Mouse (Mus musculus): Measurements from ENCODE around the gene Gm11397. TPM values are rescaled to one million over a fixed set of nuclear protein-coding genes. Genes with fewer than 3 reads are reported as not detected.
"Not testable (repeated sequence)": the region's sequence is repeated elsewhere in the genome, so short reads cannot be mapped to it uniquely, and the experiment has no call there.

Gene Gm11397
- polyA plus RNA-seq (2017; shearing (Covaris generic)) = not detected

DNA sequence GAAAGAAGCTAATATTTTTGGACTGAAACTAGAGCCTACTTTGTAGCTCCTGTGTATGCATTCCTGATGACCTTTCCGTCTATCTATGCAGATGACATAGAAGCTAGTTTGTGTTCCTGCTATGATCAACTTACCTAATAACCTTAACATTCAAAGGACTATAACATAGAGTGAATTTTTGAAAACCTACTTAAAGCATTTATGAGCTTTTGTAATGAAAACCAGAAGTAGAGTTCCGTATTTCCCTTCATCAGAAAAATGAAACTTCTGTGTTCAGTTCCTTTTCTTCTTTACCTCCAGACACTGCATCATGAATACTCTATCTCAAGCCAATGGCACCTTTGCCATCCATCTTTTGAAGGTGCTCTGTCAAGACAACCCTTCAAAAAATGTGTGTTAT is at the start of gene Gm11397:
Gene Gm11397 (plus strand): TSS at position 301 of the 400 bp plus-strand sequence.
- ATAC-seq = not testable (repeated sequence)

DNA sequence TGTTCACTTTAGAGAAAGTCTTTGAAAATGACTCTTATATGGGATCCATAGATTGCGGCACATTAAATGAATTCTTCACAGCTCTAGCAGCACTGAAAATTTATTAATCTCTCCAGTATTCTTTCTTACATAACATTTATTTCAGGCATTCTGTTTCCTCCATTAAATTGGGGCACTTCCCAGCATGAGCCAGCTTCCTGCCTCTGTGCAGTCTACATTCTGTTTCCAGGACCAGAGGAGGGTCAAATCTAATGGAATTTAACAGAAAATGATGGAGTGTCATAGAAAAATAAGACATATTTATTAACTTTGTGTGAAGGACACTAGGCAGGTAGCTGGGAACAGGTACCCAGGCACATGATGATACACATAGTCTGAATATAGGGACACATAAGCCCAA is 38.9 kb upstream of the Gm11397 start:
- not testable (repeated sequence) for ATAC-seq

DNA sequence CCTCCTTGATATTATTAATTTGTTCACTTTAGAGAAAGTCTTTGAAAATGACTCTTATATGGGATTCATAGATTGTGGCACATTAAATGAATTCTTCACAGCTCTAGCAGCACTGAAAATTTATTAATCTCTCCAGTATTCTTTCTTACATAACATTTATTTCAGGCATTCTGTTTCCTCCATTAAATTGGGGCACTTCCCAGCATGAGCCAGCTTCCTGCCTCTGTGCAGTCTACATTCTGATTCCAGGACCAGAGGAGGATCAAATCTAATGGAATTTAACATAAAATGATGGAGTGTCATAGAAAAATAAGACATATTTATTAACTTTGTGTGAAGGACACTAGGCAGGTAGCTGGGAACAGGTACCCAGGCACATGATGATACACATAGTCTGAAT is 37.2 kb downstream of the Gm11397 start:
- ATAC-seq = not testable (repeated sequence)

Other genes with a start within 250 kb of the Gm11397 start
- not detected for gene Serpinb9c, start 236.0 kb upstream of the Gm11397 start, polyA plus RNA-seq (2017; shearing (Covaris generic))
- gene Serpinb9d, start 202.8 kb upstream of the Gm11397 start, polyA plus RNA-seq (2017; shearing (Covaris generic)) = not detected
- not detected for gene Serpinb9e, start 146.1 kb upstream of the Gm11397 start, polyA plus RNA-seq (2017; shearing (Covaris generic))
- gene Serpinb9f, start 71.7 kb upstream of the Gm11397 start, polyA plus RNA-seq (2017; shearing (Covaris generic)) = not detected
- under 1 TPM in 1 of 3 experiments, not detected in 2; 0.20 TPM for gene Serpinb9g, start 89.0 kb downstream of the Gm11397 start, polyA plus RNA-seq (2017; shearing (Covaris generic))